Mouse (Mus musculus) stomach, embryonic 14.5 days (tissue): ENCODE measurements around the gene Epha6. TPM values are rescaled to one million over a fixed set of nuclear protein-coding genes. Genes with fewer than 3 reads are reported as not detected.
A peak's percentile ranks its signal among the peaks of the same experiment; 100 is the strongest.

Experiments
- ATAC-seq: fragments of 200-750 bp; cut with Nextera tagmentation; 2 replicates; pipeline ENCODE4 v1.8.0; 2017; ENCODE audit warnings: low read depth, moderate TSS enrichment; ENCODE audit not compliant: insufficient number of reproducible peaks, insufficient read depth, low FRiP score
- H3K27ac ChIP-seq: fragments of 300-500 bp; sonication (generic); 2 replicates; pipeline ENCODE4 v1.5.1; 2014; ENCODE audit warnings: mild to moderate bottlenecking, low read length, moderate library complexity, mixed read lengths
- H3K27me3 ChIP-seq: fragments of 300-500 bp; sonication (generic); 2 replicates; pipeline ENCODE4 v1.6.1; 2014; ENCODE audit warnings: low read length, control low read depth, mixed read lengths; ENCODE audit not compliant: control insufficient read depth, insufficient read depth
- H3K36me3 ChIP-seq: fragments of 300-500 bp; sonication (generic); 2 replicates; pipeline ENCODE4 v1.6.1; 2014; ENCODE audit warnings: mild to moderate bottlenecking, control low read depth, low read length, moderate library complexity, mixed read lengths; ENCODE audit not compliant: control insufficient read depth, insufficient read depth
- H3K4me1 ChIP-seq: fragments of 300-500 bp; sonication (generic); 2 replicates; pipeline ENCODE4 v1.6.1; 2014; ENCODE audit warnings: low read length, control low read depth, mixed read lengths; ENCODE audit not compliant: control insufficient read depth, insufficient read depth
- H3K4me2 ChIP-seq: fragments of 300-500 bp; sonication (generic); replicated peaks from 2 replicates; pipeline ENCODE4 v1.6.1; 2014; ENCODE audit warnings: low read depth, low read length, control low read depth
- H3K4me3 ChIP-seq: fragments of 300-500 bp; sonication (generic); 2 replicates; pipeline ENCODE4 v1.5.1; 2014; ENCODE audit warnings: low read depth, low read length, control low read depth
- H3K9ac ChIP-seq: fragments of 300-500 bp; sonication (generic); replicated peaks from 2 replicates; pipeline ENCODE4 v1.6.1; 2014; ENCODE audit warnings: low read depth, mild to moderate bottlenecking, control low read depth, low read length, moderate library complexity, mixed read lengths
- H3K9me3 ChIP-seq: fragments of 300-500 bp; sonication (generic); 2 replicates; pipeline ENCODE4 v1.6.1; 2016; ENCODE audit warnings: low read depth, low read length, control low read depth; ENCODE audit not compliant: control insufficient read depth
- WGBS: fragments of 180-500 bp; shearing (Covaris S2); extraction: QIAGEN DNeasy Blood & Tissue Kit; methylation state at CpG from one replicate; pipeline ENCODE4 v1.1.7; 2014; 5-methylcytosine and 5-hydroxymethylcytosine counted together
- polyA plus RNA-seq: library from polyadenylated mRNA; unstranded; fragments of >200 nt; fragmentation: Nextera tagmentation; extraction: Ambion mirVana; gene quantifications from 2 replicates; pipeline ENCODE4 v1.2.1, GENCODE M21; 2014

The Epha6 gene
- polyA plus RNA-seq, 1 experiment from 2014 or later, result 0.59 TPM

DNA sequence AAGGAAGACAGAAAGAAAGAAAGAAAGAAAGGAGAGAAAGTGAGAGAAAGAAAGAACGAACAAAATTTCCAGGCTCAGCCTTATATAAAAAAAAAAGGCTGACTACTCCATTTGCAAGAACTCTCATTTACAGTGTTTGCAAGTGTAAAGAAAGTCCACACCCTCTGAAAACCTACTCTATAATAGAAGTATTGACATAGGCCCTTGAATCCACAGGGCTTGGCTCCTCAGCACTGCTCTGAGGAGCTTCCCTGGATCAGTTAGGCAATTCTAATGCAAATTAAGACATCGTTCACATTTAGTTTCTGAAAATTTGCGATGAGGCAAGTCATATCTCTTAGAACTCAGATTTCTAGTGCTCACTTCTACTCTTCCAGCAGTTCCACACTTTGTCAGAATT lies 483.9 kb downstream of the Epha6 start:
- no peaks in the 10 kb centered on the region for H3K27me3 ChIP-seq
- H3K9me3 ChIP-seq, result no peaks in the 10 kb centered on the region
- H3K9ac ChIP-seq, result no peak overlapping the region
- H3K4me3 ChIP-seq, result no peak overlapping the region
- no peak overlapping the region for H3K27ac ChIP-seq
- H3K4me1 ChIP-seq, result no peaks in the 10 kb centered on the region
- no peaks in the 10 kb centered on the region for H3K36me3 ChIP-seq
- no peak overlapping the region for H3K4me2 ChIP-seq
- WGBS, result 80% methylated on average over 3 of the region's 3 CpGs
- peak; percentile 61; the same call in 1 of the 2 replicates for ATAC-seq

DNA sequence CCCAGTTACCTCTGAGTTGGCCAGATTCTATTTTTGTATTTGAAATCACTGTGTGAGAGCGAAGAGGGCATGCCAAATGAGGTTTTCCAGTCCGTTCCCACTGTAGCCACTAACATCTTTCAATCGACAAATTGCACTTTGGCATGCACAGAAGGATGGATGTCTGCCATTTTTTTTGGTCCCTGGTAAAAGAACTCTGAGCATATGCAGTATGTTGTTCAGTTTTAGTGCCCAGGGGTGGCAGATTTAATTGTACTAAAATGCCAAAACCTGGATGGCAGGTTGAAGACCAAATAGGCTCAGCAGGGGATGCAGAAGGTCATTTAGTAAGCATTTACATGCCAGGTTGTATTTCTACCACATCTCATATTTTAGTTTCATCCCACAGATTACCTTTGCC lies 503.1 kb downstream of the Epha6 start:
- Histone ChIP-seq H3K36me3 (no peaks in the 10 kb centered on the region), H3K4me1 (no peaks in the 10 kb centered on the region), H3K4me3 (no peak overlapping the region), H3K9me3 (no peaks in the 10 kb centered on the region), H3K27me3 (no peaks in the 10 kb centered on the region), H3K27ac (no peak overlapping the region), H3K4me2 (no peak overlapping the region), H3K9ac (no peak overlapping the region)
- no peak for ATAC-seq
- WGBS, result 84% methylated on average over 3 of the region's 3 CpGs

DNA sequence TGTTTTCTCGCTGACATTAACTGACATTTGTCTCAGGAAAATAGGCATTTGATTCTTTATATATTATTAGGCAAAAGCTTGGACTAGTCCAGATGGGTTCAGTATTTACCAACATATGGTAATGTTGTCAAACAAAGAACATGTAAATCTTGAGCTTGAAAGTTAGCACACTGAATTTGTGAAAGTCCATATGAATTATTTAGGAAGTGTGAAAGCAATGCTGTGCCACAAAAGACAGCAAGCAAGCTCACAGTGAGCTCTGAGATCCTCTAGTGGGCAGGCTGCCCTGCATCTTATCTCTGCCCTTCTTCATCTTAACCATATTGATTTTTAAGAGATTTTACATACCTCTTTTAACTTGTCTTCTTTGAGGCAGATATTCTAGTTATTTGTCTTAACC lies 510.0 kb downstream of the Epha6 start:
- H3K4me3 ChIP-seq, result no peak overlapping the region
- H3K4me2 ChIP-seq, result no peak overlapping the region
- H3K27ac ChIP-seq, result no peak overlapping the region
- H3K36me3 ChIP-seq, result no peaks in the 10 kb centered on the region
- H3K9ac ChIP-seq, result no peak overlapping the region
- no peak for ATAC-seq
- 73% methylated on average over 1 of the region's 1 CpGs for WGBS
- H3K27me3 ChIP-seq, result no peaks in the 10 kb centered on the region
- H3K4me1 ChIP-seq, result no peaks in the 10 kb centered on the region
- H3K9me3 ChIP-seq, result no peaks in the 10 kb centered on the region

- WGBS, result 78% methylated on average over 3 of the region's 3 CpGs
- H3K27me3 ChIP-seq, result no peaks in the 10 kb centered on the region
- no peak overlapping the region for H3K4me3 ChIP-seq
- H3K27ac ChIP-seq, result no peak overlapping the region
- H3K9me3 ChIP-seq, result no peaks in the 10 kb centered on the region
- no peaks in the 10 kb centered on the region for H3K36me3 ChIP-seq
- H3K4me1 ChIP-seq, result no peaks in the 10 kb centered on the region
- H3K9ac ChIP-seq, result no peak overlapping the region
- H3K4me2 ChIP-seq, result no peak overlapping the region
- no peak for ATAC-seq
Measured at GRCm38 (mm10) chr16:60086976-60087375, 518.4 kb downstream of the Epha6 start.

DNA sequence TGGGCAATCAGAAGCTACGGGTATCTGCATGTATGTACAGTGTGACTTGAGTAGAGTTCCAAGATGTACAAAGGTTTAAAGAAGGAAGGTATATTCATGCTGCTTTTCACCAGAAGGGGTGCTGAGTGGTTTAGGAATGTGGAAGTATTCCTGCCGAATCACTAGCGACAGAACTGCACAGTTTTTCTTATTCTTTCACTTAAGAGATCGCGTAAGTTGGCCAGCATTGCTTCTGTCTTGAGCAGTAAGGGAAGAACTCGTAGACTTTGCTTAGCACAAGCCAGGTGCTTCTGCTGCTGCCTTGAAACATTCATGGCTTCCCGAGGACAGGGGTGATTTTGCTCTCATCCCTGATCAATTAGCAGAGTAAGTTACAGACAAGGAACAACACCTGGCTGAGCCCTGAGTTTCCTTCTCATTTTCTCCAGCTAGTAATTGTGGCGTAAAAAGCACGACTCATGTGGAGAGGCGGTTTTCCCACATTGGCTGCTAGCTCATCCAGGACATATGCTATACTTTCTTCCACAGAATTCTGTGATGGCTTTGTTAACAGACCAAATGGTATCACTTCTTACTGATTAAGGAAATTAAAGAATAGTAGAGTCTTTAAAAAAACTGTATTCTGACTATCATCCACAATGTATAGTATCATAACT lies 534.7 kb downstream of the Epha6 start:
- Histone ChIP-seq H3K4me1 (no peaks in the 10 kb centered on the region), H3K9ac (no peak overlapping the region), H3K27me3 (no peaks in the 10 kb centered on the region), H3K36me3 (no peaks in the 10 kb centered on the region), H3K27ac (no peak overlapping the region), H3K4me3 (no peak overlapping the region), H3K4me2 (no peak overlapping the region), H3K9me3 (no peaks in the 10 kb centered on the region)
- ATAC-seq, result no peak
- WGBS, result 87% methylated on average over 10 of the region's 10 CpGs

- no peaks in the 10 kb centered on the region for H3K27me3 ChIP-seq
- no peak overlapping the region for H3K9ac ChIP-seq
- no peak for ATAC-seq
- no peak overlapping the region for H3K4me2 ChIP-seq
- 84% methylated on average over 1 of the region's 1 CpGs for WGBS
- no peak overlapping the region for H3K4me3 ChIP-seq
- H3K4me1 ChIP-seq, result no peaks in the 10 kb centered on the region
- no peak overlapping the region for H3K27ac ChIP-seq
- no peaks in the 10 kb centered on the region for H3K36me3 ChIP-seq
- no peaks in the 10 kb centered on the region for H3K9me3 ChIP-seq
Measured at GRCm38 (mm10) chr16:60043809-60044208, 561.5 kb downstream of the Epha6 start.

GRCm38 (mm10) chr16:60028381-60028780 lies 577.0 kb downstream of the Epha6 start:
- no peaks in the 10 kb centered on the region for H3K27me3 ChIP-seq
- no peak overlapping the region for H3K27ac ChIP-seq
- H3K36me3 ChIP-seq, result no peaks in the 10 kb centered on the region
- 54% methylated on average over 1 of the region's 1 CpGs for WGBS
- no peak overlapping the region for H3K4me3 ChIP-seq
- no peaks in the 10 kb centered on the region for H3K9me3 ChIP-seq
- H3K4me1 ChIP-seq, result no peaks in the 10 kb centered on the region
- ATAC-seq, result no peak
- no peak overlapping the region for H3K4me2 ChIP-seq
- no peak overlapping the region for H3K9ac ChIP-seq

GRCm38 (mm10) chr16:60006857-60007568 lies 598.3 kb downstream of the Epha6 start:
- no peak overlapping the region for H3K4me3 ChIP-seq
- no peak overlapping the region for H3K9ac ChIP-seq
- H3K27ac ChIP-seq, result no peak overlapping the region
- 64% methylated on average over 2 of the region's 2 CpGs for WGBS
- H3K9me3 ChIP-seq, result no peaks in the 10 kb centered on the region
- no peaks in the 10 kb centered on the region for H3K4me1 ChIP-seq
- H3K36me3 ChIP-seq, result no peaks in the 10 kb centered on the region
- H3K4me2 ChIP-seq, result no peak overlapping the region
- no peak for ATAC-seq
- no peaks in the 10 kb centered on the region for H3K27me3 ChIP-seq
